Mouse (Mus musculus): Measurements from ENCODE around the gene Gpx2.

The Gpx2 gene

GRCm38 (mm10) chr12:76795350-76795749 is at the start of gene Gpx2:
Gene Gpx2 (minus strand): TSS chr12:76795554.
- DNase-seq (ENCODE audit: low spot score): no peak

- DNase-seq (ENCODE audit: low spot score): no peak
Measured at GRCm38 (mm10) chr12:76844346-76845061, 49.1 kb upstream of the Gpx2 start.

GRCm38 (mm10) chr12:76840081-76840480 is 44.7 kb upstream of the Gpx2 start:
- DNase-seq (ENCODE audit: low spot score): no peak

- DNase-seq (ENCODE audit: low spot score): no peak
Measured at GRCm38 (mm10) chr12:76839298-76839697, 43.9 kb upstream of the Gpx2 start.

- DNase-seq (ENCODE audit: low spot score): peak; percentile 13
Measured at GRCm38 (mm10) chr12:76837844-76838650, 42.7 kb upstream of the Gpx2 start.

- DNase-seq (ENCODE audit: low spot score): peak; percentile 98
Measured at GRCm38 (mm10) chr12:76837101-76837843, 41.9 kb upstream of the Gpx2 start.

- peak; percentile 53 for DNase-seq (ENCODE audit: low spot score)
Measured at GRCm38 (mm10) chr12:76832704-76833103, 37.4 kb upstream of the Gpx2 start.

GRCm38 (mm10) chr12:76825283-76825682 is 29.9 kb upstream of the Gpx2 start:
- no peak for DNase-seq (ENCODE audit: low spot score)

- DNase-seq (ENCODE audit: low spot score): no peak
Measured at GRCm38 (mm10) chr12:76822651-76823041, 27.3 kb upstream of the Gpx2 start, which contains the start of gene Rab15. Gene Rab15 (minus strand): TSS chr12:76822908.

- peak; percentile 43 for DNase-seq (ENCODE audit: low spot score)
Measured at GRCm38 (mm10) chr12:76822002-76822650, 26.8 kb upstream of the Gpx2 start.

GRCm38 (mm10) chr12:76820615-76821014 is 25.3 kb upstream of the Gpx2 start:
- no peak for DNase-seq (ENCODE audit: low spot score)

- DNase-seq (ENCODE audit: low spot score): no peak
Measured at GRCm38 (mm10) chr12:76819816-76820215, 24.5 kb upstream of the Gpx2 start.

GRCm38 (mm10) chr12:76818908-76819307 is 23.6 kb upstream of the Gpx2 start:
- no peak for DNase-seq (ENCODE audit: low spot score)

- DNase-seq (ENCODE audit: low spot score): no peak
Measured at GRCm38 (mm10) chr12:76818120-76818519, 22.8 kb upstream of the Gpx2 start.

- DNase-seq (ENCODE audit: low spot score): no peak
Measured at GRCm38 (mm10) chr12:76817176-76817575, 21.8 kb upstream of the Gpx2 start.

- DNase-seq (ENCODE audit: low spot score): no peak
Measured at GRCm38 (mm10) chr12:76816720-76817119, 21.4 kb upstream of the Gpx2 start.

- DNase-seq (ENCODE audit: low spot score): no peak
Measured at GRCm38 (mm10) chr12:76814120-76814519, 18.8 kb upstream of the Gpx2 start.

GRCm38 (mm10) chr12:76813543-76813942 is 18.2 kb upstream of the Gpx2 start:
- DNase-seq (ENCODE audit: low spot score): no peak

GRCm38 (mm10) chr12:76811006-76811405 is 15.7 kb upstream of the Gpx2 start:
- no peak for DNase-seq (ENCODE audit: low spot score)

GRCm38 (mm10) chr12:76810491-76810890 is 15.1 kb upstream of the Gpx2 start:
- no peak for DNase-seq (ENCODE audit: low spot score)

- no peak for DNase-seq (ENCODE audit: low spot score)
Measured at GRCm38 (mm10) chr12:76807796-76808195, 12.4 kb upstream of the Gpx2 start.
